Mouse (Mus musculus) ES-E14 (cell line): ENCODE measurements around the gene Fxyd4.

Source experiments
- CHD2 ChIP-seq: IDR thresholded peaks from 2 replicates; pipeline ENCODE4 v1.6.1; 2014; ENCODE audit warnings: mild to moderate bottlenecking, low read depth, low read length, inconsistent platforms
- ZC3H11A ChIP-seq: IDR thresholded peaks from 2 replicates; pipeline ENCODE4 v1.6.1; 2012; ENCODE audit warnings: low read depth, mild to moderate bottlenecking, inconsistent platforms, low read length, borderline replicate concordance

DNA sequence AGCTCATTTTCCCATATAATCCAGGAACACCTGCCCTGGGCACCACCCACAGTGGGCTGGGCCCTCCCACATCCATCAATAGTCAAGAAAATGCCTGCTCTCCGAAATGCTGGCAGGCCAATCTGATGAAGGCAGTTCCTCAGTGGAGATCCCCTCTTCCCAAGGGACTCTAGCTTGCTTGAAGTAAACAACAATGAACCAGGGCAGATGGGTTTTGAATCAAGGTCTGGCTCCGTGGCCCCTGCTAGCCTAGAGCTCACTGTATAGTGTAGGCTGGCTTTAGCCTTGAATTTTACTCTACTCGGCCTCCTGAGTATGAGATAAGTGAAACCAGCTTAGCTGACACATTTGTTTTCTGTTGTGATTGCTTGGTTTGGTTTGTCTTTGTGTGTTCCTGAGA lies 45.1 kb downstream of the Fxyd4 start:
- no peak for TF ChIP-seq ZC3H11A
- TF ChIP-seq CHD2: no peak
